Mouse (Mus musculus) embryonic facial prominence, embryonic 13.5 days (tissue): Measurements from ENCODE around the gene Clec2l. TPM values are rescaled to one million over a fixed set of nuclear protein-coding genes. Genes with fewer than 3 reads are reported as not detected.

Experiments used
- ATAC-seq: fragments of 200-750 bp; cut with Nextera tagmentation; 2 replicates; pipeline ENCODE4 v1.8.0; 2017; ENCODE audit warnings: low read depth; ENCODE audit not compliant: insufficient number of reproducible peaks, insufficient read depth, low FRiP score, low TSS enrichment
- H3K27ac ChIP-seq: fragments of 300-500 bp; sonication (generic); 2 replicates; pipeline ENCODE4 v1.5.1; 2015; ENCODE audit warnings: moderate library complexity, mild to moderate bottlenecking, inconsistent platforms
- H3K27me3 ChIP-seq: fragments of 300-500 bp; sonication (generic); 2 replicates; pipeline ENCODE4 v1.6.1; 2015; ENCODE audit warnings: mild to moderate bottlenecking, inconsistent platforms
- H3K36me3 ChIP-seq: fragments of 300-500 bp; sonication (generic); 2 replicates; pipeline ENCODE4 v1.6.1; 2015; ENCODE audit warnings: mild to moderate bottlenecking, inconsistent platforms
- H3K4me1 ChIP-seq: fragments of 300-500 bp; sonication (generic); 2 replicates; pipeline ENCODE4 v1.6.1; 2015; ENCODE audit warnings: inconsistent platforms
- H3K4me2 ChIP-seq: fragments of 300-500 bp; sonication (generic); 2 replicates; pipeline ENCODE4 v1.6.1; 2015; ENCODE audit warnings: moderate library complexity, mild to moderate bottlenecking, inconsistent platforms
- H3K4me3 ChIP-seq: fragments of 300-500 bp; sonication (generic); 2 replicates; pipeline ENCODE4 v1.5.1; 2015; ENCODE audit warnings: mild to moderate bottlenecking, inconsistent platforms
- H3K9ac ChIP-seq: fragments of 300-500 bp; sonication (generic); 2 replicates; pipeline ENCODE4 v1.6.1; 2015; ENCODE audit warnings: mild to moderate bottlenecking, inconsistent platforms
- H3K9me3 ChIP-seq: fragments of 300-500 bp; sonication (generic); 2 replicates; pipeline ENCODE4 v1.6.1; 2016; ENCODE audit warnings: inconsistent platforms
- WGBS: fragments of 180-500 bp; shearing (Covaris S2); methylation state at CpG from one replicate; pipeline ENCODE4 v1.1.7; 2015; ENCODE audit warnings: mixed read lengths; 5-methylcytosine and 5-hydroxymethylcytosine counted together
- polyA plus RNA-seq: library from polyadenylated mRNA; unstranded; fragments of >200 nt; fragmentation: Nextera tagmentation; extraction: Ambion mirVana; gene quantifications from 2 replicates; pipeline ENCODE4 v1.2.1, GENCODE M21; 2015

Gene Clec2l
- polyA plus RNA-seq, 1 experiment from 2014 or later, result 5.7 TPM

DNA sequence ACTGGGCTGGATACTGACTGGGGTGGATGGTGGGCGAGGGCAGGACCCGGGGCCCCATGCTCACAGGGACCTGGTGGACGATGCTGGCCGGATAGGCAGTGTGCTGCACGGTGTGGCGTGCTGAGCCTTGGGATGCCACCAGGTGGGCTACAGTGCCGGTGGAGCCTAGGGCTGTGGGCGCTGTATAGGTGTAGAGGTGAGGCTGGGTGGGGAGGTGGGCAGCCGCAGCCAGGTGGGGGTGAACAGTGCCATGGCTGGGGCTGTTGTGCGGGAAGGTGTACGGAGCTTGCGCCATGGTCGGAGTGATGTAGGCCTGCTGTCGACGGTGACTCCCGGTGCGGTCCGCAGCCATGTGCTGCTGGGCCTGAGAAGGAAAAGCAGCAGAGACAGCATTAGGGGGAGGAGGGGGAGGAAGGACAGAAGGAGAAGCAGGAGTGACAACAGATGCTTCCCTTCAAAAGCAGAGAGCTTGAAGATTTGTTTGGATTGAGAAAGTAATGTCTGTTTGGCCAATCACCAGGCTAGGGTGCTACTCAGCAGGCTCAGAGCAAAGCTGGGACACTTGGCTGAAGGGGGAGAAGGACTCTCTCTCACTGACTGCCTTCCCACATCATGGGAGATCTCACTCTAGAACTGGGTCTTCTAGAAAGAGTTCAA is 35.5 kb downstream of the Clec2l start:
- Histone ChIP-seq H3K4me3 (no peak overlapping the region), H3K4me1 (peaks cover 9% of the 10 kb centered on the region; the same call in 1 of the 2 replicates), H3K9ac (no peak overlapping the region), H3K27me3 (no peaks in the 10 kb centered on the region), H3K27ac (no peak overlapping the region), H3K9me3 (no peaks in the 10 kb centered on the region), H3K4me2 (no peak overlapping the region), H3K36me3 (peaks cover 79% of the 10 kb centered on the region)
- no peak for ATAC-seq
- 94% methylated on average over 18 of the region's 18 CpGs for WGBS

GRCm38 (mm10) chr6:38701421-38701820 is 38.6 kb downstream of the Clec2l start:
- no peaks in the 10 kb centered on the region for H3K9me3 ChIP-seq
- no peak overlapping the region for H3K27ac ChIP-seq
- 60% methylated on average over 2 of the region's 2 CpGs for WGBS
- no peak for ATAC-seq
- H3K4me2 ChIP-seq, result no peak overlapping the region
- H3K9ac ChIP-seq, result no peak overlapping the region
- peaks cover 11% of the 10 kb centered on the region; the same call in 1 of the 2 replicates for H3K4me1 ChIP-seq
- no peak overlapping the region for H3K4me3 ChIP-seq
- H3K36me3 ChIP-seq, result peaks cover 78% of the 10 kb centered on the region
- H3K27me3 ChIP-seq, result no peaks in the 10 kb centered on the region

GRCm38 (mm10) chr6:38702810-38703399 is 40.0 kb downstream of the Clec2l start:
- H3K9ac ChIP-seq, result no peak overlapping the region
- no peak overlapping the region for H3K27ac ChIP-seq
- H3K36me3 ChIP-seq, result peaks cover 79% of the 10 kb centered on the region
- no peak for ATAC-seq
- H3K4me2 ChIP-seq, result no peak overlapping the region
- no peak overlapping the region for H3K4me3 ChIP-seq
- H3K4me1 ChIP-seq, result peaks cover 11% of the 10 kb centered on the region; the same call in 1 of the 2 replicates
- no peaks in the 10 kb centered on the region for H3K27me3 ChIP-seq
- no peaks in the 10 kb centered on the region for H3K9me3 ChIP-seq
- 16% methylated on average over 6 of the region's 6 CpGs for WGBS

GRCm38 (mm10) chr6:38703526-38703925 is 40.7 kb downstream of the Clec2l start:
- ATAC-seq, result no peak
- Histone ChIP-seq H3K36me3 (peaks cover 77% of the 10 kb centered on the region), H3K9ac (no peak overlapping the region), H3K4me1 (peaks cover 11% of the 10 kb centered on the region; the same call in 1 of the 2 replicates), H3K27me3 (no peaks in the 10 kb centered on the region), H3K4me3 (no peak overlapping the region), H3K9me3 (no peaks in the 10 kb centered on the region), H3K27ac (no peak overlapping the region; the same call in 1 of the 2 replicates), H3K4me2 (no peak overlapping the region)
- WGBS, result 76% methylated on average over 6 of the region's 6 CpGs

GRCm38 (mm10) chr6:38704264-38704984 is 41.6 kb downstream of the Clec2l start:
- no peak overlapping the region for H3K27ac ChIP-seq
- no peak overlapping the region for H3K4me2 ChIP-seq
- no peak overlapping the region for H3K9ac ChIP-seq
- no peak for ATAC-seq
- H3K36me3 ChIP-seq, result peaks cover 70% of the 10 kb centered on the region
- H3K4me1 ChIP-seq, result peaks cover 11% of the 10 kb centered on the region; the same call in 1 of the 2 replicates
- WGBS, result 76% methylated on average over 7 of the region's 7 CpGs
- no peak overlapping the region for H3K4me3 ChIP-seq
- no peaks in the 10 kb centered on the region for H3K27me3 ChIP-seq
- no peaks in the 10 kb centered on the region for H3K9me3 ChIP-seq

- no peak overlapping the region for H3K4me2 ChIP-seq
- H3K27ac ChIP-seq, result no peak overlapping the region
- no peak for ATAC-seq
- H3K9me3 ChIP-seq, result no peaks in the 10 kb centered on the region
- WGBS, result 82% methylated on average over 3 of the region's 3 CpGs
- H3K27me3 ChIP-seq, result no peaks in the 10 kb centered on the region
- H3K4me1 ChIP-seq, result no peaks in the 10 kb centered on the region
- H3K36me3 ChIP-seq, result peaks cover 83% of the 10 kb centered on the region
- no peak overlapping the region for H3K9ac ChIP-seq
- H3K4me3 ChIP-seq, result no peak overlapping the region
Observed at GRCm38 (mm10) chr6:38710449-38710848, 47.6 kb downstream of the Clec2l start.

DNA sequence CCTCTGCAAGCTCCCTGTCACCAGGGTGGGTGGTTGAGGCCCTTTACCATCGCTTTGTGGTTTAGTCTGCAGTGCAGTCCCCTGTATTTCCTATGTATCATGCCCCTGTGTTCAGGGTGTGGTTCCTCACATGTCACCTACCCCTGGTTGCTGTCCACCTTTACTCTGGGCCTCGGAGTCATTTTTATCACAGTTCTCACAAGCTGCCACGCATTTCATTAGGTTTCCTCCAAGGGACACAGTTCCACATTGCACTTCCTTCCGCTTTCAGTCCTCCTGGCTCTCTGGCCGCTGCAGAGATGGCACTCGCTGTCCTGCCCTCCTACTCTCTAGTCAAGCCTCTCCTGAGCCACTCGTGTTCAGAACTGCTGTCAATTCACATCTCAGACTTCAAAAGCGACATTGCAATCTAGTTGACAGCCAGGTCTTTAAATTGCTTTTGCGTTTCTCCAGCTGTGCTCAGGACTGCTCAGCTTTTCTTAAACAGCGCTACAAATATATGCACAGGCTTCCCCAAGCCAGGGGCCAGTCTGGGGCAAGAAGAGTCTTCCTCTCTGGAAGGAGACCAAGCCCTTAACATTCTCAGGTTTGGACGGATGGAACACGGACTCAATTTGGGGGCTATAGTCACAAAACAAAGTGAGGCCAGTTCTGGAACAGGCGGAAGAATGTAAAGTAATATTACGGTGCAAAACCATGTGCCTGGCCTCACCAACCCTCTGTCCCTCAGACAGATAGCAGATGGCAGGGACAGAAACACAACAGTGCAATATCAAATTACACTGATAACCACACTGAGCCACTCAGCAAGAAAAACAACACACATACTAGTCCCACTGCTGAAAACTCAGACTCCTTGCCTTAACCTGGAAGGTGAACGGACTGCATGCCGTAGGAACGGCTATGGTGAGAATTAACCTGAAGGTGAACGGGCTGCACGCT is 51.4 kb downstream of the Clec2l start:
- Histone ChIP-seq H3K36me3 (peaks cover 94% of the 10 kb centered on the region), H3K4me1 (no peaks in the 10 kb centered on the region), H3K27me3 (no peaks in the 10 kb centered on the region), H3K4me3 (no peak overlapping the region), H3K9ac (no peak overlapping the region), H3K27ac (no peak overlapping the region), H3K9me3 (no peaks in the 10 kb centered on the region), H3K4me2 (no peak overlapping the region)
- ATAC-seq, result no peak
- WGBS, result 86% methylated on average over 19 of the region's 19 CpGs

DNA sequence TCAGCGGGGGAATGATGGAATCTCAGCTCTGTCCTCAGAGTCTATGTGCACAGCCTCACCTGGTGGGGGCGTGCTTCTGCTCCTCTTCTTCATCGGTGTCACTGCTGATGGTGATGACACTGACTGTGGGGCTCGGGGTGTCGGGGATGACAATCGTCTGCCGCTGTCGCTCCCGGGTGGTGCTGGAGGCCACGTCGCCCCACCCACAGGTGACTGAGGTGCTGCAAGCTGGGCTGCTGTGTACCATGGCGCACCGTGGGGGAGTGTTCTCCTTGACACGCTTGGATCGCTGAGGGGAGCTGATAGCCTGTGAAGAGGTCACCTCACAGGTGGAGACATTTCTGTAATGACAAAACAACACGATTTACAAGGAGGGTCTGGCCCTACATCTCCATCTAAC is 53.0 kb downstream of the Clec2l start:
- H3K4me3 ChIP-seq, result no peak overlapping the region
- no peak overlapping the region for H3K4me2 ChIP-seq
- ATAC-seq, result no peak
- H3K9me3 ChIP-seq, result no peaks in the 10 kb centered on the region
- H3K36me3 ChIP-seq, result peaks cover 93% of the 10 kb centered on the region
- no peaks in the 10 kb centered on the region for H3K27me3 ChIP-seq
- no peak overlapping the region for H3K27ac ChIP-seq
- no peak overlapping the region; the same call in 1 of the 2 replicates for H3K9ac ChIP-seq
- WGBS, result 94% methylated on average over 16 of the region's 16 CpGs
- H3K4me1 ChIP-seq, result no peaks in the 10 kb centered on the region

GRCm38 (mm10) chr6:38718625-38719024 is 55.8 kb downstream of the Clec2l start:
- no peak overlapping the region for H3K9ac ChIP-seq
- 93% methylated on average over 7 of the region's 7 CpGs for WGBS
- peaks cover 76% of the 10 kb centered on the region for H3K36me3 ChIP-seq
- no peak overlapping the region for H3K27ac ChIP-seq
- no peaks in the 10 kb centered on the region for H3K4me1 ChIP-seq
- H3K9me3 ChIP-seq, result no peaks in the 10 kb centered on the region
- ATAC-seq, result no peak
- no peaks in the 10 kb centered on the region for H3K27me3 ChIP-seq
- H3K4me3 ChIP-seq, result no peak overlapping the region
- H3K4me2 ChIP-seq, result no peak overlapping the region

GRCm38 (mm10) chr6:38719229-38719628 is 56.4 kb downstream of the Clec2l start:
- H3K9ac ChIP-seq, result no peak overlapping the region
- no peak overlapping the region for H3K4me2 ChIP-seq
- H3K4me1 ChIP-seq, result no peaks in the 10 kb centered on the region
- no peak for ATAC-seq
- peaks cover 70% of the 10 kb centered on the region for H3K36me3 ChIP-seq
- H3K4me3 ChIP-seq, result no peak overlapping the region
- H3K9me3 ChIP-seq, result no peaks in the 10 kb centered on the region
- no peaks in the 10 kb centered on the region for H3K27me3 ChIP-seq
- H3K27ac ChIP-seq, result no peak overlapping the region
- 55% methylated on average over 6 of the region's 6 CpGs for WGBS

DNA sequence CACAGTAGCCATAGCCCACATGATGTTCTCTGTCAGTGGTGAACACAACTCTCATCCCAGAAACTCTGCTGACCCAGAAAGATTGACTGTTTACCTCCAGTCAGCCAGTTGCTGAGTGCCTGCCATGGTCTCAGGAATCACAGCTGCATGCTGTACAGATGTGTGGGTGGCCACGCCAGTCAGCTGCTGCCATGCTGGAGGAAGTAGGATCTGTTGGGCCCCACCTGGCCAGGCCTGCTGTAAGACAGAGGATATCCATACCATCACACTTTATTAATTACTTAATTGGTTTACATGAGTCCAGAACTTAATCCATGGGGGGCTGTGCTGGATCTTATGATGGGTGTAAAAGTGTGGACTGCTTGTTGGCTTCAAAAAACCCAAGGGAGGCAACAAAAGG is 58.5 kb downstream of the Clec2l start:
- ATAC-seq, result no peak
- Histone ChIP-seq H3K4me2 (no peak overlapping the region), H3K27ac (no peak overlapping the region), H3K9ac (no peak overlapping the region), H3K9me3 (no peaks in the 10 kb centered on the region), H3K36me3 (peaks cover 49% of the 10 kb centered on the region), H3K4me1 (no peaks in the 10 kb centered on the region), H3K27me3 (no peaks in the 10 kb centered on the region), H3K4me3 (no peak overlapping the region)
- 65% methylated on average over 1 of the region's 1 CpGs for WGBS
